Mouse (Mus musculus) stomach, postnatal 0 days (tissue): Measurements from ENCODE around the gene Slc30a2.

Source experiments
- CTCF ChIP-seq: IDR thresholded peaks from 2 replicates; pipeline ENCODE4 v1.5.1; 2016; ENCODE audit warnings: antibody characterized with exemption, low read depth, mild to moderate bottlenecking, moderate library complexity
- EP300 ChIP-seq: optimal IDR thresholded peaks from 2 replicates; pipeline ENCODE3; 2016; ENCODE audit warnings: antibody characterized with exemption

GRCm38 (mm10) chr4:134310106-134310505, 32.9 kb upstream of the Slc30a2 start:
- TF ChIP-seq CTCF (no peak), EP300 (no peak)
